Mouse (Mus musculus): ENCODE data around the gene Aldh3b2.

- TF ChIP-seq GATA1 (IDR thresholded peaks at IDR 0.05; ENCODE audit: borderline replicate concordance, low read length): no peak
- TF ChIP-seq FLI1 (IDR thresholded peaks at IDR 0.05; ENCODE audit: low read length): no peak
These were observed 16.6 kb downstream of the Aldh3b2 start for GRCm38 (mm10) chr19:3988750-3989149.
